Mouse (Mus musculus): Measurements from ENCODE around the gene Gpr146.

DNA sequence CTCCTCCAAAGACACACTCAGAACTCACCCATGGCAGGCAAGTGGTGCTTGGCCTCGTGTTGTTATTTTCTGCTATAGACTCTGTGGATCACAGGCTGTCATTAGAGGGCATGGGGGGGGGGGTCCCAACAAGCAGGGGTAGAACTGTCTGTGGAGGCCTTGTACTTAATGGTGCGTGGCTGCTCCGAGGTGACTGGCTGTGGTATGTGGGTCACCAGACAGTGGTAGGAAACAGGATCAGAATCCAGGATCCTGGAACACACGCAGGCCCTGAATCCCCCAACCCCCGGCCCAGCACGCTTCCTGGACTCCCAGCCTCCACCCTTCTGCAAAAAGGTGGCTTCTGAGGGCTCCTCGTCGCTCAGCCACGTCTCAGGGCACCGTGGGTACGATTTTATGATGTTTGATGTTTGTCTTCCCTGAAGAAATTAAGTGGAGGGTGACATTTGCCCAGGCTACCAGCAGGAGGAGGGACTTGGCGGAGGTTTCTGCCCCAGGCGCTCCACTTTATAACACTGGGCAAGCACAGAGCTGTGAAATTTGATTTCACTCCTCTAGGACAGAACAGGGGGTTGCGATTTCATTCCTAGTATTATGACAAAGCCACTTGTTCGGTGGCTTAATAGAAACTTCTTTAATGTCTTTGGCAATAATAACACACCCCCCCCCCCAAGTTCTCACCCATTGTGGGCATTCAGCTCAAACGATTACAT lies 44.0 kb upstream of the Gpr146 start:
- TF ChIP-seq CTCF (IDR thresholded peaks at IDR 0.05; ENCODE audit: extremely low read depth, insufficient read depth, low read length) = no peak
- TF ChIP-seq POLR2A (IDR thresholded peaks at IDR 0.05; ENCODE audit: extremely low read depth, insufficient read depth, low read length) = no peak

All from cortical plate, adult 2 months (tissue).